Mouse (Mus musculus) heart, adult 11 months (tissue): ENCODE measurements at regions not wholly inside any gene's neighbourhood (a gene's known extent, or its start where the extent isn't known, plus 50 kb on each side); places are given as distances from the start of the nearest gene placed in this dataset.

Experiments used
- DNase-seq: peaks from one replicate; pipeline ENCODE4 v3.0.0; 2022

GRCm38 (mm10) chr3:23032064-23032463, 955.6 kb downstream of the Tbl1xr1 start:
- no peak for DNase-seq

DNA sequence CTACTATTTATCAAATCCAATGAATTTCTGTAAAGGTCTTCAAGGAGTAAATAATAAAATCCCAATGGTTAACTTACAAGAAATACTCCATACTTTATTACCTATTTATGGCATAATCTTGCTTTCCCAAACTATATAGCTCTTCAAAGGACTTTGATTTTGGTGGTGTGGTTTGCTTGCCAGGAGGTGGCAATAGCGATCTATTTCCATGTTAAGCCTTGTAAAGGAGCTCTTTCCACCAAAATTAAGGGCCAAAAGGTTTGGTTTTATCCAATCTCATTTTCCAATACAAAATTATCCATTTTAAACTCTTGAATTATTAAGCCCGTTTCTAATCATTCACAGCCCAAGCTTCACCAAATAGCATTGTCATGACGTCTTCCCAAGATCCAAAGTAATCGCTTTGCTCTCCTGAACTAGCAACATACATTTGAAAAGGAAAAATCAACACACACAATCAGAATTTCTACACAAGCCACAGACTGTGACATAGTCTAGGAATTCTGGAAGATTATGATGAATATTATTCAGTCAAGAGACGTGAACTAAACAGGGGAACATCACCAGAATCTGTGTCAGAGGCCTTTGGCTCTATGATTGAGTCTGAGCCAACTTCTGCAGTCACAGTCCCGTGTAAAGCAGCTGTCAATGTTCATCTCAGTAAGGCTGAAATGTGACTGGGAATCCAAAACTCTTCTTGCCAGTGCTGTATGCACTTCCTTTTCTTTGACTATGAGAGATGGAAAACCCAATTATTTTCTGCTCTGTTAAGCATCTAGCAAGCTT, 986.9 kb downstream of the Tbl1xr1 start:
- no peak for DNase-seq

DNA sequence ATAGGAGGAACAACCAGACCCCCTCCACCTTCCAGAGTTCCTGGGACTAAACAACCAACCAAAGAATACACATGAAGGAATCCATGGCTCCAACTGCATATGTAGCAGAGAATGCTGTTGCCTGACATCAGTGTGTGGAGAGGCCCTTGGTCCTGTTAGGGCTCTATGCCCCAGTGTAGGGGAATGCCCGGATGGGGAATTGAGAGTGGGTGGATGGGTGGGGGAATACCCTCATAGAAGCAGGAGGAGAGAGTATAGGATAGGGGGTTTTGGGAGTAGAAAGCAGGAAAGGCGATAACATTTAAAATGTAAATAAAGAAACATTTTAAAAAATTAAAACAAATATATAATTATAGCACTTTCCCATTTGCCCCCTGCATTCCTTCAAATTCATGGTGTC, 995.0 kb downstream of the Tbl1xr1 start:
- no peak for DNase-seq
